Mouse (Mus musculus) liver, adult 2 months (tissue): Measurements from ENCODE around the gene Ppp3ca.

ENCODE experiments used
- CTCF ChIP-seq: fragments of 200-500 bp; IDR thresholded peaks from 2 replicates; pipeline ENCODE4 v1.5.1; 2011; ENCODE audit warnings: low read depth, low read length, control low read depth
- POLR2A ChIP-seq: fragments of 200-500 bp; IDR thresholded peaks from 2 replicates; pipeline ENCODE4 v1.6.1; 2011; ENCODE audit warnings: low read length, control low read depth; ENCODE audit not compliant: insufficient read depth; ENCODE audit errors: extremely low read depth

DNA sequence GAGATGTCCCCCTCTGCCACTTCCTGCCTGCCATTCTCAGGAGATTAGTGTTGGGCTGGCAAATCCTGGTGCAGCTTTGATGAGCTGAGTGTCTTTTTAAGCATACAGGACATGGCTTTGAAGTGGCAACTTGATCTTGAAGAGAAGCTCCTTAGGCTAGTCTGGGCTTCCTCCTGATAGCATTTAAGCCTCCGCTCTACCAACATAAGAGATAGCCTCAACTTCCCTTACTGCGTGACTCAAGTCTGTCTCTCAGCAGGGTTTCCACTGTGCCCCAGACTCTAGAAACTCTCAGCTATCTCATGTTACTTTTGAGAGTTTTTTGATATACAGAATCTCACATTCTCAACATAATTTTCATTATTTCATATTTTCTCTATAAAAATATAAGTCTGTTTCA, 144.0 kb downstream of the Ppp3ca start:
- TF ChIP-seq CTCF (no peak), POLR2A (no peak)
